Comparison of ENCODE assay signal across 20 mouse cellular contexts in the genomic region with DNA sequence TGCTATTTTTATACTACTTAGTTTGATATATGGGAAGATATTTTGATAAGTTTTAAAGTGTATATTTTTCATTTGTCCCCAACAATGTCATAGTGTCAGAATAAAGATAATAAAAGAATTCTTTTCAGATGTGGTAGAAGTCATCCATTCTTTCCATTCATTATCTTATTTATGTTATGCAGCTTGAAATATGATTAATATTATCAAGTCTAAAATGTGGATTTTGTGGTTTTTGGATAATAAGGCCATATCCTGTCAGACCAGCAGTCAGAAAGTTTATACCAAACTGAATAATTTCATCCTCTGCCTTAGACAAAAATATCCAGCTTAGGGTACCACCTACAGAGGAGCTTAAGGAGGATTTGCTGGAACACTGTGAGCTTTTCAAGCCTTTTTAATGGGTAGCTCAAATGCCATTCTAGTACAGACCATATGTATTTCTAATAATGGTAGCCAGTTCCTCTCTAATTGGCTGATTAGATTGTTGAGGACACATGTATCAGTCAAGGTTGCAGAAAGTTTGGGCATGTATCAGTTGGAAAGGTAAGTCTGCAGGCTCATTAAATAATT.
DNase-seq lines count a peak whose midpoint lies in the region; TF ChIP-seq lines count a peak whose summit lies in the region.
"Had no signal": no experiment of that assay in that cellular context is flagged by ENCODE, and none has a peak within 500 bp of the region (broad histone marks: within the 10 kb centered on the region; RNA-seq: fewer than 3 reads in every experiment).

No protein-coding gene starts in this region.

- DNase-seq in layer of hippocampus, adult 2 months (ENCODE audit: low spot score in 2 of 2) = no peak
- no peak for DNase-seq in layer of hippocampus, adult 9-11 months
- DNase-seq in 416B (ENCODE audit: low read depth) (peak; percentile 9), MEL (ENCODE audit: low read depth, low spot score) (peak; percentile 21)
- no peak for DNase-seq in right cerebral cortex, postnatal 4 days
- no peak for DNase-seq in urinary bladder, postnatal 10 days (ENCODE audit: low spot score)
- DNase-seq: adrenal gland, adult 2 months; adrenal gland, postnatal 10 days; adrenal gland, postnatal 25 days; B cell, adult 2 months; cerebellum, adult 11-12 months; cerebellum, adult 2 months; cerebellum, adult 9-10 months; cerebellum, postnatal 10 days; cerebellum, postnatal 25 days had no signal

- TF ChIP-seq POLR2A in MEL (IDR thresholded peaks at IDR 0.05; ENCODE audit: control insufficient read depth in 1 of 2, insufficient read depth in 1 of 2, low read depth in 1 of 2, low read length in 2 of 2, poor library complexity in 1 of 2) = no peak

- no peaks in the 10 kb centered on the region for H3K27me3 ChIP-seq in MEL (ENCODE audit: control insufficient read depth in 1 of 2, insufficient read depth in 2 of 2, low read length in 2 of 2)
- H3K27me3 ChIP-seq: CH12.LX; embryonic facial prominence, embryonic 12.5 days; forebrain, embryonic 12.5 days had no signal

- H3K4me1 ChIP-seq in MEL (ENCODE audit: control insufficient read depth in 1 of 2, insufficient read depth in 2 of 2, low read length in 2 of 2) = peaks cover 9 to 25% of the 10 kb centered on the region in 2 experiments
- H3K4me1 ChIP-seq: embryonic facial prominence, embryonic 10.5 days; embryonic facial prominence, embryonic 12.5 days; forebrain, embryonic 12.5 days had no signal

- no peaks in the 10 kb centered on the region for H3K79me2 ChIP-seq in MEL (ENCODE audit: control insufficient read depth, insufficient read depth, low read length, poor library complexity)

- no peak overlapping the region for H3K4me3 ChIP-seq in layer of hippocampus, adult 2 months
- no peak overlapping the region for H3K4me3 ChIP-seq in MEL (ENCODE audit: control insufficient read depth in 1 of 2, insufficient read depth in 1 of 2, low read depth in 2 of 2, low read length in 2 of 2)
- H3K4me3 ChIP-seq: embryonic facial prominence, embryonic 10.5 days; embryonic facial prominence, embryonic 12.5 days; forebrain, embryonic 12.5 days had no signal

- TF ChIP-seq EP300 in MEL (IDR thresholded peaks at IDR 0.05; ENCODE audit: low read depth in 1 of 2, low read length in 2 of 2) = peak; percentile 84 to 85

- H3K27ac ChIP-seq in layer of hippocampus, adult 2 months = peak overlapping the region; percentile 62; the same call in 1 of the 2 replicates
- H3K27ac ChIP-seq in MEL (ENCODE audit: control insufficient read depth, low read depth, low read length) = no peak overlapping the region
- H3K27ac ChIP-seq: embryonic facial prominence, embryonic 10.5 days; embryonic facial prominence, embryonic 12.5 days; forebrain, embryonic 12.5 days had no signal

- H3K36me3 ChIP-seq in MEL (ENCODE audit: control insufficient read depth in 1 of 2, insufficient read depth in 2 of 2, low read length in 2 of 2) = peaks cover 0 to 21% of the 10 kb centered on the region in 2 experiments; a peak in 2 of 4 replicates
- H3K36me3 ChIP-seq: embryonic facial prominence, embryonic 10.5 days; embryonic facial prominence, embryonic 12.5 days; forebrain, embryonic 12.5 days; G1E had no signal

- no peaks in the 10 kb centered on the region for H3K9me3 ChIP-seq in MEL (replicated peaks; ENCODE audit: insufficient read depth, low read length)
- H3K9me3 ChIP-seq: embryonic facial prominence, embryonic 10.5 days; embryonic facial prominence, embryonic 12.5 days; forebrain, embryonic 12.5 days had no signal

- no peak for TF ChIP-seq RAD21 in MEL (IDR thresholded peaks at IDR 0.05; ENCODE audit: low read depth, low read length)

- no peak for TF ChIP-seq CTCF in layer of hippocampus, adult 2 months (conservative IDR thresholded peaks at IDR 0.05)
- no peak for TF ChIP-seq CTCF in MEL (IDR thresholded peaks at IDR 0.05 in 2 of 3, conservative IDR thresholded peaks at IDR 0.05 in 1 of 3; ENCODE audit: control insufficient read depth in 1 of 3, insufficient read depth in 1 of 3, low read depth in 2 of 3, low read length in 3 of 3, poor library complexity in 1 of 3, severe bottlenecking in 1 of 3)

- H3K9ac ChIP-seq in MEL (ENCODE audit: control insufficient read depth, low read depth, low read length, poor library complexity, severe bottlenecking) = no peak overlapping the region
- H3K9ac ChIP-seq: embryonic facial prominence, embryonic 12.5 days; forebrain, embryonic 12.5 days had no signal

TF ChIP-seq in MEL, 35 proteins besides CTCF, POLR2A, EP300 and RAD21:
- TF ChIP-seq RCOR1 (IDR thresholded peaks at IDR 0.05; ENCODE audit: low read depth, low read length) (peak; percentile 54), ETS1 (IDR thresholded peaks at IDR 0.05; ENCODE audit: low read depth, low read length) (peak; percentile 54; the same call in 1 of the 2 replicates), TCF12 (IDR thresholded peaks at IDR 0.05; ENCODE audit: low read depth, low read length) (peak; percentile 78), GATA1 (IDR thresholded peaks at IDR 0.05; ENCODE audit: low read depth, low read length) (peak; percentile 77), ELF1 (IDR thresholded peaks at IDR 0.05; ENCODE audit: low read depth, low read length) (no peak), MYC (IDR thresholded peaks at IDR 0.05; ENCODE audit: low read depth, low read length) (no peak)

Comparison
In these comparisons a context has a peak if more than half of its experiments do, and no peak if none do; other contexts are left out.
1. DNase-seq: peak in 416B (single experiment) and MEL (single experiment); none in layer of hippocampus, adult 2 months (0 of 2), layer of hippocampus, adult 9-11 months (single experiment), right cerebral cortex, postnatal 4 days (single experiment) and urinary bladder, postnatal 10 days (single experiment).